Mouse (Mus musculus) monocyte, adult 5-6 weeks (primary cell): Measurements from ENCODE around the gene Il5ra. TPM values are rescaled to one million over a fixed set of nuclear protein-coding genes. Genes with fewer than 3 reads are reported as not detected.

Source experiments
- ATAC-seq: fragments of 153-309, 156-312 bp; replicated peaks from 2 replicates; pipeline ENCODE4 v1.8.0; 2017; ENCODE audit warnings: mild to moderate bottlenecking; ENCODE audit not compliant: low TSS enrichment, insufficient number of reproducible peaks, severe bottlenecking, poor library complexity, low FRiP score
- total RNA-seq: library from RNA; stranded (forward); fragments of 200-1000, 200-491, 200-594 nt; gene quantifications from 3 replicates; pipeline ENCODE4 v1.2.3, GENCODE M21; 2017

Gene Il5ra
- total RNA-seq, 1 experiment from 2014 or later: 21.7 TPM

- ATAC-seq: no peak
Measured at GRCm38 (mm10) chr6:106745673-106746394, 3.0 kb downstream of the Il5ra start.

- ATAC-seq: no peak
Measured at GRCm38 (mm10) chr6:106743556-106744233, 5.1 kb downstream of the Il5ra start.

- ATAC-seq: no peak
Measured at GRCm38 (mm10) chr6:106740244-106740825, 8.5 kb downstream of the Il5ra start.

- ATAC-seq: no peak
Measured at GRCm38 (mm10) chr6:106738229-106738628, 10.6 kb downstream of the Il5ra start.

GRCm38 (mm10) chr6:106732563-106732962 is 16.3 kb downstream of the Il5ra start:
- ATAC-seq: no peak

GRCm38 (mm10) chr6:106729682-106730314 is 19.0 kb downstream of the Il5ra start:
- no peak for ATAC-seq

GRCm38 (mm10) chr6:106727703-106728102 is 21.1 kb downstream of the Il5ra start:
- no peak for ATAC-seq

GRCm38 (mm10) chr6:106726078-106726477 is 22.8 kb downstream of the Il5ra start:
- no peak for ATAC-seq

- ATAC-seq: no peak
Measured at GRCm38 (mm10) chr6:106725642-106726041, 23.2 kb downstream of the Il5ra start.

- ATAC-seq: no peak
Measured at GRCm38 (mm10) chr6:106705506-106706035, 43.3 kb downstream of the Il5ra start.

GRCm38 (mm10) chr6:106701931-106702330 is 46.9 kb downstream of the Il5ra start:
- no peak for ATAC-seq

- ATAC-seq: no peak
Measured at GRCm38 (mm10) chr6:106675581-106675980, 73.3 kb downstream of the Il5ra start.

- no peak for ATAC-seq
Measured at GRCm38 (mm10) chr6:106663780-106664651, 84.8 kb downstream of the Il5ra start.

Other genes with a start within 250 kb of the Il5ra start
- gene Trnt1, start 20.1 kb upstream of the Il5ra start, total RNA-seq: 89.4 to 96.1 TPM (median 94.7 TPM) in 3 replicates
- gene Crbn, start 51.0 kb upstream of the Il5ra start, total RNA-seq: 67.0 to 81.6 TPM (median 74.7 TPM) in 3 replicates